Mouse (Mus musculus) midbrain, embryonic 15.5 days (tissue): Measurements from ENCODE around the gene Alox12. TPM values are rescaled to one million over a fixed set of nuclear protein-coding genes. Genes with fewer than 3 reads are reported as not detected.

Source experiments
- ATAC-seq: fragments of 200-750 bp; cut with Nextera tagmentation; replicated peaks from 2 replicates; pipeline ENCODE4 v1.8.0; 2017; ENCODE audit warnings: moderate TSS enrichment
- H3K27ac ChIP-seq: fragments of 300-500 bp; sonication (generic); 2 replicates; pipeline ENCODE4 v1.5.1; 2015; ENCODE audit warnings: mild to moderate bottlenecking, inconsistent platforms
- H3K27me3 ChIP-seq: fragments of 300-500 bp; sonication (generic); replicated peaks from 2 replicates; pipeline ENCODE4 v1.6.1; 2015; ENCODE audit warnings: inconsistent platforms
- H3K36me3 ChIP-seq: fragments of 300-500 bp; sonication (generic); replicated peaks from 2 replicates; pipeline ENCODE4 v1.6.1; 2015; ENCODE audit warnings: inconsistent platforms
- H3K4me1 ChIP-seq: fragments of 300-500 bp; sonication (generic); 2 replicates; pipeline ENCODE4 v1.6.1; 2015; ENCODE audit warnings: inconsistent platforms
- H3K4me2 ChIP-seq: fragments of 300-500 bp; sonication (generic); 2 replicates; pipeline ENCODE4 v1.6.1; 2015; ENCODE audit warnings: inconsistent platforms, mild to moderate bottlenecking, moderate library complexity
- H3K4me3 ChIP-seq: fragments of 300-500 bp; sonication (generic); 2 replicates; pipeline ENCODE4 v1.5.1; 2015; ENCODE audit warnings: mild to moderate bottlenecking, inconsistent platforms
- H3K9ac ChIP-seq: fragments of 300-500 bp; sonication (generic); 2 replicates; pipeline ENCODE4 v1.6.1; 2015; ENCODE audit warnings: mild to moderate bottlenecking, inconsistent platforms
- H3K9me3 ChIP-seq: fragments of 300-500 bp; sonication (generic); 2 replicates; pipeline ENCODE4 v1.6.1; 2016; ENCODE audit warnings: inconsistent platforms
- WGBS: fragments of 180-500 bp; shearing (Covaris S2); methylation state at CpG from one replicate; pipeline ENCODE4 v1.1.7; 2015; ENCODE audit warnings: mixed read lengths; 5-methylcytosine and 5-hydroxymethylcytosine counted together
- polyA plus RNA-seq: library from polyadenylated mRNA; unstranded; fragments of >200 nt; fragmentation: Nextera tagmentation; extraction: Ambion mirVana; gene quantifications from 2 replicates; pipeline ENCODE4 v1.2.1, GENCODE M21; 2015

The Alox12 gene
- polyA plus RNA-seq, 1 experiment from 2014 or later: 0.74 TPM

- no peak for ATAC-seq
- no peak overlapping the region for H3K27ac ChIP-seq
Measured at GRCm38 (mm10) chr11:70227126-70227525, 28.0 kb downstream of the Alox12 start.

GRCm38 (mm10) chr11:70226602-70226890 is 28.6 kb downstream of the Alox12 start:
- Histone ChIP-seq H3K27me3 (peaks cover 55% of the 10 kb centered on the region), H3K4me2 (peak overlapping the region; percentile 49), H3K4me3 (peak overlapping the region; percentile 26), H3K36me3 (no peaks in the 10 kb centered on the region), H3K27ac (no peak overlapping the region), H3K9me3 (no peaks in the 10 kb centered on the region), H3K4me1 (peaks cover 46% of the 10 kb centered on the region), H3K9ac (peak overlapping the region; percentile 23; the same call in 1 of the 2 replicates)
- ATAC-seq: no peak
- WGBS: 7% methylated on average over 18 of the region's 18 CpGs

More at GRCm38 (mm10) chr11:70227126-70227525, 28.0 kb downstream of the Alox12 start:
- Histone ChIP-seq H3K4me1 (peaks cover 40% of the 10 kb centered on the region), H3K27me3 (peaks cover 55% of the 10 kb centered on the region), H3K9ac (peak overlapping the region; percentile 23; the same call in 1 of the 2 replicates), H3K36me3 (no peaks in the 10 kb centered on the region), H3K4me3 (no peak overlapping the region), H3K9me3 (no peaks in the 10 kb centered on the region), H3K4me2 (peak overlapping the region; percentile 49)
- WGBS: 34% methylated on average over 5 of the region's 5 CpGs

- Histone ChIP-seq H3K9ac (peak overlapping the region; percentile 23; the same call in 1 of the 2 replicates), H3K4me1 (peaks cover 47% of the 10 kb centered on the region), H3K27ac (no peak overlapping the region), H3K9me3 (no peaks in the 10 kb centered on the region), H3K4me3 (peak overlapping the region; percentile 26), H3K4me2 (peak overlapping the region; percentile 49), H3K27me3 (peaks cover 54% of the 10 kb centered on the region), H3K36me3 (no peaks in the 10 kb centered on the region)
- no peak for ATAC-seq
- 20% methylated on average over 27 of the region's 27 CpGs for WGBS
Measured at GRCm38 (mm10) chr11:70225798-70226601, 29.2 kb downstream of the Alox12 start.

GRCm38 (mm10) chr11:70223724-70224123 is 31.4 kb downstream of the Alox12 start:
- 92% methylated on average over 9 of the region's 9 CpGs for WGBS
- Histone ChIP-seq H3K27me3 (peaks cover 35% of the 10 kb centered on the region), H3K27ac (no peak overlapping the region), H3K4me3 (no peak overlapping the region), H3K4me2 (no peak overlapping the region), H3K9ac (no peak overlapping the region), H3K36me3 (no peaks in the 10 kb centered on the region), H3K9me3 (no peaks in the 10 kb centered on the region), H3K4me1 (peaks cover 51% of the 10 kb centered on the region)
- ATAC-seq: no peak

GRCm38 (mm10) chr11:70221603-70222500 is 33.3 kb downstream of the Alox12 start:
- 10% methylated on average over 14 of the region's 14 CpGs for WGBS
- peak overlapping the region; percentile 57 for H3K9ac ChIP-seq
- H3K27me3 ChIP-seq: peaks cover 21% of the 10 kb centered on the region

GRCm38 (mm10) chr11:70220731-70221602 is 34.2 kb downstream of the Alox12 start, which contains the start of gene Slc16a13:
Gene Slc16a13 (minus strand): TSS chr11:70221064.
- peak; percentile 96 for ATAC-seq

More at GRCm38 (mm10) chr11:70221603-70222500, 33.3 kb downstream of the Alox12 start:
- H3K4me2 ChIP-seq: peak overlapping the region; percentile 88
- no peak for ATAC-seq
- 0 out of 2 replicates have a peak, but pooled peaks cover 6% of the 10 kb centered on the region for H3K36me3 ChIP-seq
- H3K4me1 ChIP-seq: peaks cover 46% of the 10 kb centered on the region
- peak overlapping the region; percentile 58 for H3K4me3 ChIP-seq
- H3K9me3 ChIP-seq: no peaks in the 10 kb centered on the region
- H3K27ac ChIP-seq: peak overlapping the region; percentile 89

GRCm38 (mm10) chr11:70220323-70220722 is 34.8 kb downstream of the Alox12 start:
- H3K27ac ChIP-seq: peak overlapping the region; percentile 89
- H3K4me1 ChIP-seq: peaks cover 36% of the 10 kb centered on the region
- peak overlapping the region; percentile 78 for H3K9ac ChIP-seq
- H3K9me3 ChIP-seq: no peaks in the 10 kb centered on the region
- 0 out of 2 replicates have a peak, but pooled peaks cover 6% of the 10 kb centered on the region for H3K36me3 ChIP-seq
- ATAC-seq: no peak
- WGBS: under 1% methylated on average over 24 of the region's 24 CpGs
- peaks cover 21% of the 10 kb centered on the region for H3K27me3 ChIP-seq
- peak overlapping the region; percentile 88 for H3K4me2 ChIP-seq
- peak overlapping the region; percentile 58 for H3K4me3 ChIP-seq

More at GRCm38 (mm10) chr11:70220731-70221602, 34.2 kb downstream of the Alox12 start, which contains the start of gene Slc16a13:
- Histone ChIP-seq H3K4me2 (peak within 1 kb of the TSS; percentile 88), H3K9ac (peak within 1 kb of the TSS; percentile 78), H3K4me3 (peak within 1 kb of the TSS; percentile 58), H3K36me3 (0 out of 2 replicates have a peak, but pooled peaks cover 6% of the 10 kb centered on the region), H3K27ac (peak within 1 kb of the TSS; percentile 89), H3K27me3 (peaks cover 21% of the 10 kb centered on the region), H3K9me3 (no peaks in the 10 kb centered on the region), H3K4me1 (peaks cover 37% of the 10 kb centered on the region)
- under 1% methylated on average over 28 of the region's 28 CpGs for WGBS

- ATAC-seq: no peak
- Histone ChIP-seq H3K4me3 (peak overlapping the region; percentile 58), H3K27ac (peak overlapping the region; percentile 89), H3K4me1 (peaks cover 37% of the 10 kb centered on the region), H3K9ac (peak overlapping the region; percentile 78), H3K4me2 (peak overlapping the region; percentile 88), H3K27me3 (peaks cover 24% of the 10 kb centered on the region), H3K36me3 (0 out of 2 replicates have a peak, but pooled peaks cover 6% of the 10 kb centered on the region), H3K9me3 (no peaks in the 10 kb centered on the region)
- 52% methylated on average over 7 of the region's 7 CpGs for WGBS
Measured at GRCm38 (mm10) chr11:70219873-70220272, 35.3 kb downstream of the Alox12 start.

- H3K27ac ChIP-seq: no peak overlapping the region
- peaks cover 30% of the 10 kb centered on the region for H3K27me3 ChIP-seq
- no peak for ATAC-seq
- H3K4me1 ChIP-seq: peaks cover 46% of the 10 kb centered on the region
- peak overlapping the region; percentile 88 for H3K4me2 ChIP-seq
- H3K4me3 ChIP-seq: peak overlapping the region; percentile 58
- no peaks in the 10 kb centered on the region for H3K9me3 ChIP-seq
- WGBS: 88% methylated on average over 15 of the region's 15 CpGs
- H3K36me3 ChIP-seq: 0 out of 2 replicates have a peak, but pooled peaks cover 6% of the 10 kb centered on the region
- no peak overlapping the region for H3K9ac ChIP-seq
Measured at GRCm38 (mm10) chr11:70218741-70219470, 36.2 kb downstream of the Alox12 start.

- Histone ChIP-seq H3K36me3 (0 out of 2 replicates have a peak, but pooled peaks cover 6% of the 10 kb centered on the region), H3K9me3 (no peaks in the 10 kb centered on the region), H3K9ac (no peak overlapping the region), H3K4me1 (peaks cover 54% of the 10 kb centered on the region), H3K27ac (no peak overlapping the region), H3K4me3 (no peak overlapping the region), H3K4me2 (no peak overlapping the region), H3K27me3 (peaks cover 34% of the 10 kb centered on the region)
- ATAC-seq: no peak
- 92% methylated on average over 4 of the region's 4 CpGs for WGBS
Measured at GRCm38 (mm10) chr11:70218039-70218438, 37.1 kb downstream of the Alox12 start.

- H3K9me3 ChIP-seq: no peaks in the 10 kb centered on the region
- peaks cover 48% of the 10 kb centered on the region for H3K4me1 ChIP-seq
- ATAC-seq: no peak
- 0 out of 2 replicates have a peak, but pooled peaks cover 6% of the 10 kb centered on the region for H3K36me3 ChIP-seq
- WGBS: 48% methylated on average over 3 of the region's 3 CpGs
- H3K4me2 ChIP-seq: no peak overlapping the region
- peaks cover 38% of the 10 kb centered on the region for H3K27me3 ChIP-seq
- no peak overlapping the region for H3K27ac ChIP-seq
- no peak overlapping the region for H3K4me3 ChIP-seq
- no peak overlapping the region for H3K9ac ChIP-seq
Measured at GRCm38 (mm10) chr11:70216103-70216502, 39.0 kb downstream of the Alox12 start.
